Mouse (Mus musculus) bone marrow, adult 2 months (tissue): ENCODE results near the gene Mettl4. TPM values are rescaled to one million over a fixed set of nuclear protein-coding genes. Genes with fewer than 3 reads are reported as not detected.

Experiments
- H3K27ac ChIP-seq: fragments of 200-500 bp; 2 replicates; pipeline ENCODE4 v1.5.1; 2012; ENCODE audit warnings: low read depth, mild to moderate bottlenecking, control low read depth, inconsistent platforms, low read length; ENCODE audit not compliant: control insufficient read depth, poor library complexity, insufficient read depth
- H3K4me1 ChIP-seq: fragments of 200-500 bp; 2 replicates; pipeline ENCODE4 v1.6.1; 2011; ENCODE audit warnings: low read length; ENCODE audit not compliant: control insufficient read depth, insufficient read depth
- H3K4me3 ChIP-seq: fragments of 200-500 bp; replicated peaks from 2 replicates; pipeline ENCODE3; 2011; ENCODE audit warnings: mild to moderate bottlenecking, low read depth, low read length, control low read depth; ENCODE audit not compliant: control insufficient read depth
- CTCF ChIP-seq: fragments of 200-500 bp; IDR thresholded peaks from 2 replicates; pipeline ENCODE4 v1.5.1; 2011; ENCODE audit warnings: low read length, control low read depth; ENCODE audit not compliant: control insufficient read depth, insufficient read depth
- POLR2A ChIP-seq: fragments of 200-500 bp; IDR thresholded peaks from 2 replicates; pipeline ENCODE4 v1.6.1; 2011; ENCODE audit warnings: low read depth, mild to moderate bottlenecking, control low read depth, low read length, borderline replicate concordance; ENCODE audit not compliant: control insufficient read depth
- WGBS: fragments of 180-500 bp; shearing (Covaris S2); methylation state at CpG from one replicate; pipeline ENCODE4 v1.1.7; 2018; 5-methylcytosine and 5-hydroxymethylcytosine counted together
- polyA plus RNA-seq: library from polyadenylated mRNA; stranded (reverse); fragments of >200 nt; gene quantifications from 2 replicates; pipeline ENCODE4 v1.2.4, GENCODE M21; 2011; ENCODE audit warnings: low replicate concordance; ENCODE audit not compliant: missing spikeins, insufficient read depth, insufficient read length

The Mettl4 gene
- polyA plus RNA-seq, result 3.6 and 7.9 TPM in 2 replicates

DNA sequence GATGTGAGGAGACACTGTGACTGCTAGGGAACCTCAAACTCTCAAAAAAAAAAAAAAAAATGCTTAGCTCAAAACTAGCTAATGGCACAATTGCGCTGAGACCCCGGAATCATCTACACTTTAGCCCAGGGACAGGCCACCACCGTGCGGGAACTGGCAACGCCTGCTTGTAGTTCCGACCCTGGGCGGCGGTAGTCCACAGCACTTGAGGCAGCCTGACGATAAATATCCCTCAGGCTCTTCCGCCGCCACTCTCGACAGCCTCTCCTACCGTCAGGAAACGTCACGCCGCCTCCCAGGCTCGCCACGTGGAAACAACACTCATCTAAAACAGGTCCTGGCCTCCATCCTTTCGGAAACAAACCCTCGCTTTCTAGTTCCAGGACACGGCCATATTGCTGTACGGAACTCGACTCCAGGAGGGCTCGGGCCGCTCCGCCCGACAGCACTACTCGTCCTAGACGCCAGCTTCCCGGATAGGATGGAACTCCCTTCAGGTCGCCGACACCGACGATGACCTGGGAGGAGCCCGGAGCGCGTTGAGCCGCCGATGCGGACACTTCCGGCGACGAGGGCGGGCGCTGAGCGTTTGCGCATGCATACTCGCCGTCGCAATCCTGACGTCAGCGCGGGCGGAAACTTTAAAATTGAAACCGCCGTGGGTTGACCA is at the start of gene Mettl4:
Gene Mettl4, minus strand, starts transcription at position 554 of the 670 bp plus-strand sequence.
- Histone ChIP-seq H3K27ac (peak within 1 kb of the TSS; percentile 81), H3K4me3 (peak within 1 kb of the TSS; percentile 69), H3K4me1 (peaks cover 2% of the 10 kb centered on the region; the same call in 1 of the 2 replicates)
- WGBS, result under 1% methylated on average over 56 of the region's 56 CpGs
- TF ChIP-seq POLR2A, result peak; percentile 64; the same call in 1 of the 2 replicates
- TF ChIP-seq CTCF, result no peak

DNA sequence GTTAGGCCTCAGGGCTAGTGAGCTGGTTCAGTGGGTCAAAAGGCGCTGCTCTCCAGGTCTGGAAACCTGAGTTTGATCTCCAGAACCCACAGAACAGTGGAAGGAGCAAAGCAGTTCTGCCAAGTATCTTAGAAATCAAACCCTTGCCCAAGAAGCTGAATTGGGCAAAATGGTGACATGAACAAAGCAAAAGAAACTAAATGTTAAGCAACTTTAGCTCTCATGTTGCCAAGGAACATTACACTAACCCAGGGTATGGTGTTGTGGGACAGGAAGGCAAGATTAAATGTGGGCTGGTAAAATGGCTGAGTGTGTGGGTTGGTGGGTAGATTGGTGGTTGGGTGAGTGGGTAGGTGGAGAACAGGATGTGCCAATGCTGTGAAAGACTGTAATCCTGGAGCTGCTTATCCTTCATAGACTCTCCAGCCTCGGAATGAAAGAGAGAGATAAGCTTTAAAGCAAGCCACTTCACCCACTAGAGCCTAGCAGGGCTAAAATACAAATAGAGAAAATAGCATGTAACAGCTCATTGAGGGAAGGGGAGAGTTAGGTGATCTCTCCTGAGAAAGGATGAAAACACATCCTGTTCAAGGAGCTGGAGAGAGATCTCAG is 29.2 kb upstream of the Mettl4 start:
- H3K4me1 ChIP-seq, result no peaks in the 10 kb centered on the region
- 77% methylated on average over 2 of the region's 2 CpGs for WGBS
- H3K4me3 ChIP-seq, result no peak overlapping the region
- no peak overlapping the region for H3K27ac ChIP-seq
- no peak for TF ChIP-seq POLR2A
- no peak for TF ChIP-seq CTCF

DNA sequence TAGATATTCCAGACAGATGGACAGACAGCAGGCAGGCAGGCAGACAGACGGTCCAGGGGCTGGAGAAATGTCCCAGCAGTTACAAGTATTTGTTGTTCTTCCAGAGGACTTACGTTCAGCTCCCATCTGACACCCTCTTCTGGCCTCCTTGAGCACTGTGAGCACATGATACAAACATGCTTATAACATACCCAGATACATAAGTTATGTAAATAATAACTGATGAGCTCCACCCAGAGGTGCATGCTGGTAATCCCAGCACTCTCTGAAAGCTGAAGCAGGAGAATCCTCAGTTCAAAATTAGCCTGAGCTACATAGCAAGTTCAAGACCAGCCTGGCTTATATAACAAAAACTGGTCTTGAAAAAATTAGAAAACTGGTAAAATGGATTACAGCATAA is 18.7 kb upstream of the Mettl4 start:
- H3K4me1 ChIP-seq, result no peaks in the 10 kb centered on the region
- H3K27ac ChIP-seq, result no peak overlapping the region
- no peak overlapping the region for H3K4me3 ChIP-seq
- TF ChIP-seq CTCF (no peak), POLR2A (no peak)
- WGBS, result 87% methylated on average over 2 of the region's 2 CpGs

DNA sequence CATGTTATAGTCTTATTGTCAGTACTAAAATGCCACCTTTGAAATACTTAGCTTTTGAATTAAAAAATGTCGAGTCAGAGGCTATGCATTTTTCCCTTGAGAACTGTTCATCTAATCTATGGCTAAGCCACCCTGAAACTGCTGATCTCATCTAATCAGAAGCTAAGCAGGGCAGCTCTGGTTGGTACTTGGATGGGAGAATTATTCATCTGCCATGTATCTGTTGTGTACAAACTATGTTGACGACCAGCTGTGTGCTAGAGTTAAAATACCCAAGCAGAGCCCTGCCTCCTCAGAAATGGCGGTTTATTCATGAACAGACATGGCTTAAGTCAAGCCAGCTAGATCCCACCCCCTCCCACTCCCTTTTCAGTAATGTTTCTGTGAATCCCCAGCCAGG is 14.9 kb upstream of the Mettl4 start:
- TF ChIP-seq POLR2A (no peak), CTCF (no peak)
- Histone ChIP-seq H3K27ac (no peak overlapping the region), H3K4me1 (no peaks in the 10 kb centered on the region), H3K4me3 (no peak overlapping the region)
- 74% methylated on average over 3 of the region's 3 CpGs for WGBS

DNA sequence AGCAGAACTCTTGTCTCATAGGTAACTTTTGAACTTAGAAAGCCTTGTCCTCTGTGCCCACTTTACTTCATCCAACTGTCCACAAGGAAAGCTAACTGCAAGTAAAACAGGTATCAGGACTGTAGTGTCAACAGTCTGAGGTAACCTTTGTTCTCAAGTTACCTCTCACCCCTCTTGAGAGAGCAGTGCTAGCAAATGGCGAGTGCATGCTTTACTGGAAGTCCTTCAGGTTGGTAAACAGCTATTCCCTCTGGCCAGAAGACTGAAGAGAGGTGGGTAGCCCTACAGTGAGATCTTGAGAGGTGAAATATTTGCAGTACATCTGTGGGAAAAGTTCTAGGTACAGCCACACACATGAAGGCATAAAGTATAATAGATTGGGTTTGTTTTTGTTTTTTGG is 14.2 kb upstream of the Mettl4 start:
- TF ChIP-seq CTCF, result no peak
- no peak for TF ChIP-seq POLR2A
- no peak overlapping the region for H3K27ac ChIP-seq
- H3K4me3 ChIP-seq, result no peak overlapping the region
- H3K4me1 ChIP-seq, result no peaks in the 10 kb centered on the region
- 84% methylated on average over 1 of the region's 1 CpGs for WGBS

DNA sequence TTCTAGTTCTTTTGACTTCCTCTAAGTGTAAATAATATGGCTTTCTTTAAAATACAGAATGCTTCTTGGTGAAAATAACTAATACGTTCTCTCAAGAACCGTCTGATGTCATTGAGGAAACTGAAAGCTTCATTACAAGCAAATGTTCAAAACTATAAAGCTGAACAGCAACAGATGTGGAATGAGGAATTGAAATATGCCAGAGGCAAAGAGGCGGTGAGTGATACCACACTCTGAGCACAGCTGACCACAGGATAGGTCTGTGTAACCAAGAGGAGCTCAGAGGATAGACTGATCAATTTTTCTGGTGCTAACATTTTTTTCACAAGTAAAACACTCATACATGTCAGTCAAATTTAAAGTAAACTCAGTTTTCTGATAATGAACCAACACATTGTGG is 12.6 kb upstream of the Mettl4 start:
- Histone ChIP-seq H3K27ac (no peak overlapping the region), H3K4me3 (no peak overlapping the region), H3K4me1 (no peaks in the 10 kb centered on the region)
- WGBS, result 90% methylated on average over 3 of the region's 3 CpGs
- TF ChIP-seq POLR2A (no peak), CTCF (no peak)

DNA sequence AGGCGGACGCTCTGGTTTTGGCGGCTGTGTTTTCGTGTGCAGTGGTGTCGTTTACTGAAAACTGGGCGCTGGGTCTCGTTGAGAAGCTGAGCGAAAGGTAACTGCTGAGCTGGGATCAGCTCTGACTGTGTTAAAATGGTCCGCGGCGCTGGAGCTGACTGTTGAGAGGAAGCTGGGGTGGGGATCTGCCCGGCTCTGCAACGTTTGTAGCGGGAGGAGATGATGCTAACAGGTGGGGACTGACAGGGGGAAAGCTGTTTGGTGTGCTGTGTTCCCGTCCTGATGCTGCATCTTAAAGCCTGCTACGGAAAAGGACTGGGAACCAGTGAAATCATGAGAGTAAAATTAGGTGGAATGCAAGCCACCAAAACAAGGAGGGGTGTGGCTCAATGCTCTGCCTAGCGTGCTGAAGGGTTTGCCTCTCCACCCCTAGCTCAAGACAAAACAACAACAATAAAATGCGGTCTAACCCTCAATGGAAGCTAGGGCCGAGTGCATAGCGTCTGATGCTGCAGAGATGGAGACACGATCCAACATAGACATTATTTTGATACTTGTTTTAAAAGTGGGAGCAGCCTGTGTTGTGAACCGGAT is 414 bp upstream of the Mettl4 start:
- Histone ChIP-seq H3K4me1 (peaks cover 2% of the 10 kb centered on the region; the same call in 1 of the 2 replicates), H3K4me3 (peak overlapping the region; percentile 69), H3K27ac (peak overlapping the region; percentile 81)
- TF ChIP-seq POLR2A (no peak), CTCF (no peak)
- 2% methylated on average over 22 of the region's 22 CpGs for WGBS

DNA sequence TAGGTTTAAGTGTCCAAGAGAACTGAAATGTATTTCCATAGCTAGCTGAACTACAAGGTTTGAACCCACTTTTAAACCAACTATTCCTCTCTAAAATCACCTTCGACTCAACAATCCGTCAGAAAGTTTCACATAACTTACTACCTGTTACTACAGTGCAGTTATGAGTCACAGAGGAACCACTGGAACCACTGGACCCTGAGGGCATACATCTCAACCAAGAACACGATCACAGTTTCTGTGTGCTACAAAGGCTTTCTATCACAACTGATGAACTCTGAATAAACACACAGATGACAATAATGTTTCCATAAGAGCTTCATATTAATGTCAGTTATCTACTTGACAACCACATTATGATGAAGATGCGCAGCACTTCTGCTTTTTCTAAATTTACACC is 11.6 kb downstream of the Mettl4 start:
- TF ChIP-seq POLR2A (no peak), CTCF (no peak)
- H3K4me1 ChIP-seq, result no peaks in the 10 kb centered on the region
- H3K27ac ChIP-seq, result no peak overlapping the region
- WGBS, result 71% methylated on average over 4 of the region's 4 CpGs
- H3K4me3 ChIP-seq, result no peak overlapping the region

DNA sequence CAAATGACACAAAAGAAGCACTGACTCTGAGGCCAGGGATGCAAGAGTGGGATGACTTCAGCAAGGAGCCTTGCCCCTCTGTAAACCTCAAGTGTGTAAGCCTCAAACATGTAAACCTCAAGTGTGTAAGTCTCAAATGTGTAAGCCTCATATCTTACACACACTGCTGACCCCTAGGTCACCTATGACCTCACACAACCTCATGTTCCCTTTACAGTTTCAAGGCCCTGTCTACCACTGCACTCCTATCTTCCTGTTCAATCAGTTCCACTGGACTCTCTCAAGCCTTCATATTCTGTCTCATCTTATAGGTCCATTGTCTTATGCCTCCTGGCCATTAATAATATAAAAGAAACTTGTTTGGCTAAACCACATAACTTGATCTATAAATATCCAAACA is 13.9 kb downstream of the Mettl4 start:
- TF ChIP-seq POLR2A (no peak), CTCF (no peak)
- Histone ChIP-seq H3K27ac (no peak overlapping the region), H3K4me3 (no peak overlapping the region), H3K4me1 (no peaks in the 10 kb centered on the region)
